Mouse (Mus musculus) bone marrow macrophage, adult 2 months (primary cell): Measurements from ENCODE around the gene Efcab11. TPM values are rescaled to one million over a fixed set of nuclear protein-coding genes. Genes with fewer than 3 reads are reported as not detected.
"Not testable (repeated sequence)": the region's sequence is repeated elsewhere in the genome, so short reads cannot be mapped to it uniquely, and the experiment has no call there.

ENCODE experiments used
- H3K27ac ChIP-seq: 2 replicates; pipeline ENCODE4 v1.5.1; 2012; ENCODE audit warnings: low read depth, low read length; ENCODE audit not compliant: insufficient read depth
- H3K4me1 ChIP-seq: 2 replicates; pipeline ENCODE4 v1.6.1; 2012; ENCODE audit warnings: low read length; ENCODE audit not compliant: control insufficient read depth, insufficient read depth
- H3K4me3 ChIP-seq: 2 replicates; pipeline ENCODE4 v1.5.1; 2012; ENCODE audit warnings: mild to moderate bottlenecking, low read length, moderate library complexity; ENCODE audit not compliant: insufficient read depth
- CTCF ChIP-seq: IDR thresholded peaks from 2 replicates; pipeline ENCODE4 v1.5.1; 2012; ENCODE audit warnings: low read depth, mild to moderate bottlenecking, low read length, moderate library complexity
- POLR2A ChIP-seq: IDR thresholded peaks from 2 replicates; pipeline ENCODE4 v1.6.1; 2012; ENCODE audit warnings: mild to moderate bottlenecking, low read depth, low read length, borderline replicate concordance
- polyA plus RNA-seq: library from polyadenylated mRNA; stranded (reverse); fragments of >200 nt; gene quantifications from 2 replicates; pipeline ENCODE4 v1.2.4, GENCODE M21; 2012; ENCODE audit not compliant: missing spikeins, insufficient read depth, insufficient read length

Efcab11 gene
- polyA plus RNA-seq, 1 experiment: 3.5 TPM

DNA sequence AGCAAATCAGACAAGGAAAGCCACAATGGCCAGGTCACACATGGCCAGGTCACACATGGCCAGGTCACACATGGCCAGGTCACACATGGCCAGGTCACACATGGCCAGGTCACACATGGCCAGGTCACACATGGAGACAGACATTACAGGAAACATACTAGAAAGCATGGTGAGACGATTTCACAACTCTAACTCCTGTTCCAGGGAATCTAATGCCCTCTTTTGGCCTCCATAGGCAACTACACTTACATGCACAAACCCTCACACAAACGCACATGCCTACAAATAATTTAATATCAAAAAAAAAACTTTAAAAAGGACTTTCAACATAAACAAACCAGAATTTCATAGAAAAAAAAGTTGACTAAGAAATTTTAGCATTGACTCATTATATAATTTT lies 34.2 kb downstream of the Efcab11 start:
- Histone ChIP-seq H3K27ac (no peak overlapping the region), H3K4me1 (no peaks in the 10 kb centered on the region), H3K4me3 (no peak overlapping the region)
- TF ChIP-seq POLR2A: no peak
- no peak for TF ChIP-seq CTCF

DNA sequence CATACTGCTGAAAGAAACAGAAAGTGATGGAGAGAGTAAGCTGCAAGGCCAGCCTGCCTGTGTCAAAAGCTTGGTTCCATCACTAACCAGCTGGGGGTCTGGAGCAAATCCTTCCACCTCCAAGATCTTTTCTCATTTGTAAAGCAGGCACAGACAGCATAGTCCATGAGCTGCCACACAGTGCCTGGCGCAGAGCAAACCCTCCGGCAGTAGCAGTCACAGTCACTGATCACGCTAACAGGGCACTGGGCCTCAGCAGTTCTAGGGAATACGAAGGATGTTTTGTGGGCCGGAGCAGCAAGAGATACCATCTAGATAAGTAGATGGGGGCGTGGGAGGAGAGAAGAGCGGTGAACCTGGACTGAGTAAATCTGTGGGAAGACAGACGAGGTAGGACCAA lies 39.3 kb downstream of the Efcab11 start:
- no peak overlapping the region for H3K4me3 ChIP-seq
- TF ChIP-seq POLR2A: no peak
- TF ChIP-seq CTCF: no peak
- no peak overlapping the region for H3K27ac ChIP-seq
- H3K4me1 ChIP-seq: no peaks in the 10 kb centered on the region

DNA sequence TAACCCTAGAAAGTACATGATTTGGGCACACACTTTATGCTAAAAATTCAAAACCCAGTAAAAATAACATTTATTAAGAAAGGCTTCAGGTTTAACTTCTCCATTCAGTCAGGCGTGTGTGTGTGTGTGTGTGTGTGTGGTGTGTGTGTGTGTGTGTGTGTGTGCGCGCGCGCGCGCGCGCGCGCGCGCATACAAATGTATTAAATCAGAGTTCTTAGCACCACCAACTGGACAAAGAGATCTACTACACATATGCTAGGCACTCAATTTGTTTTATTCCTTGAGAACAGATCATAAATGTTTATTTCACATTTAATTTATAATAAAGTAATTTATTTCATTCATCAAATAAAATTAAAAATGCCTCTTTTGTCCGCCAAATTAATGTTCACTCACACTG lies 45.5 kb downstream of the Efcab11 start:
- H3K4me3 ChIP-seq: no peak overlapping the region
- H3K27ac ChIP-seq: no peak overlapping the region
- TF ChIP-seq CTCF: peak; percentile 67
- no peak for TF ChIP-seq POLR2A
- no peaks in the 10 kb centered on the region for H3K4me1 ChIP-seq

DNA sequence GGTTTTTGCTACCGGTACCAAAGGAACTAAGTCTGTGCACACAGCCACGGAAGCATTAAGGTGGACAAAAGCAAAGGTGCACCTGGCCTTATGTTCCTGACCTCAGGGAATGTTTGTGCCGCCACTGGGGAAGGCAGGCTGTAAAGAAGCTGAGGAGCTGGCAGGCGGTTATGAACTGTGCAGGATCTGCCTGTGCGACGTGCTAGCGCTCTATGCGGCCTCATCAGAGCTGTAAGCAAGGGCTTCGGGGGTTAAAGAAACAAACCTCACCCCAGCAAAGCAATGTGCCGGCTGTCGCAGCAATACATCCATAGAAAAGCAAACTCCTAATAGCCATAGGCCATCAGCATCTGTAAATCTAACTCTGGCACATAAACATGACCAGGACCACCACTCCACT lies 46.1 kb downstream of the Efcab11 start:
- Histone ChIP-seq H3K27ac (no peak overlapping the region), H3K4me1 (no peaks in the 10 kb centered on the region), H3K4me3 (no peak overlapping the region)
- TF ChIP-seq CTCF: no peak
- no peak for TF ChIP-seq POLR2A

DNA sequence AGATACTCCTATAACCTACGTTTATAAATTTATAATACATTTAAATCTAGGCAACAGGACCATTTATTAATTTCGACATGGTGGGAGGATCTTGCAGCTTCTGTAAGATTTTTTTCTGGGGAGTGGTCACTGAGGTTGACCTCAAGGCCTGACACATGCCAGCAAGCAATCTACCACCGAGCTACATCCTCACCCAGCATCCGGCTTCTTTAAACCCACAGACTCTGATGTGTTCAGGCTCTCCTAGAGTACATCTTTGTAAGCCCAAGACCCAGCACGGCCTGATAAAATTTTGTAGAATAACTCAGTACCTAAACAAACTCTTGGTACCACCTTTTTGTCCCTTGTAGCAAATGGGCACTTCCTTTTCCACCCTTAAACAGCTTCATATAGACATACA lies 46.7 kb downstream of the Efcab11 start:
- Histone ChIP-seq H3K4me1 (no peaks in the 10 kb centered on the region), H3K4me3 (no peak overlapping the region), H3K27ac (no peak overlapping the region)
- TF ChIP-seq CTCF (no peak), POLR2A (no peak)

DNA sequence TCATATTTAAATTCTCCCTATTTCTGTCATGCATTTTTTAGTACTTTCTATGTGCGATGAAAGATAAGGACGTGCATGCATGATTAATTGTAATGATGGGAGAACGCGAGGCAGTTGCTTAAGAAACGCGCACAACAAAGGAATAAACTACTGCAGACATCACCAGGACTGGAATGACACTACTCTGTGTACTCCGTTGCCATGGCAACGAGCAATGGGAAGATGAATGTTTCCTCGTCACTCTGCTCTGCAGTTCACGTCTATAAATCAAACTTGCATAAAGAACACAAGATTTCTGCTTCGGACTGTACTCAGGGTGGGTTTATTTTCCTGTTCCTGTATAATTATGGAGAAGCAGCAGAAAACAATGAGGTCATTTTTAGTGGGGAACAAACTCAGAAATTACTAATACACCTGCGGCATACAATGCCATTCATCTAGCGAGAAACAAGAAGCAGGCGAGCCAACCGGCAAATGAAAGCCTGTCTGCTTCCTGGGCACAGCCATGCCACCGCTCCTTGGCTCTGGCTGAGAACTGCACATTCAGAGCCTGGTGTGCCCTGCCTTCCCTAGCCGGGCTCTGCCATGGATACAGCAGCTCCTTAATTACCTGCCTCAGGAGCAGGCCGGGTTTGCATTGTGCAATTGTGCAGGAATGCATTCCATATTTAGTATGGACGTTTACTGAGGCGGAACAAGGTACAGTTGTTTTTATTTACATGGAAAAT lies 47.7 kb downstream of the Efcab11 start:
- H3K4me1 ChIP-seq: no peaks in the 10 kb centered on the region
- TF ChIP-seq POLR2A (no peak), CTCF (no peak)
- no peak overlapping the region for H3K27ac ChIP-seq
- H3K4me3 ChIP-seq: no peak overlapping the region

DNA sequence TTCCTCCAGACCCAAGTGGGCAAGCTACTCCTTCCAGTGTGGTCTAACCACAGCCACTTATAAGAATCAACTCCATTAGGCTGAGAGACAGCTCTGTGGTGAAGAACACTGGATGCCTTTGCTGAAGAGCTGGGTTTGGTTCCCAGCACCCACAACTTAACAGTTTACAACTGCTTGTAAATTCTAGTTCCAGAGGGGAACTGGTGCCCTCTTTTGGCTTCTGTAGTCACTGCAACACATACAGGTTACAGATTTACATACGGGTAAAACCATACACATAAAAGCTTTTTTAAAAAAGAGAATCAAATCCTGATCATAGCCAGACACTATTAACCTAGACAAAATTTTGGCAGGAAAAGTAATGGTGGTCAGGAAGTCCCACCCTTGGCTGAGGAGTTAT lies 50.8 kb downstream of the Efcab11 start:
- no peak for TF ChIP-seq POLR2A
- TF ChIP-seq CTCF: no peak
- H3K4me3 ChIP-seq: no peak overlapping the region
- no peak overlapping the region for H3K27ac ChIP-seq
- no peaks in the 10 kb centered on the region for H3K4me1 ChIP-seq

DNA sequence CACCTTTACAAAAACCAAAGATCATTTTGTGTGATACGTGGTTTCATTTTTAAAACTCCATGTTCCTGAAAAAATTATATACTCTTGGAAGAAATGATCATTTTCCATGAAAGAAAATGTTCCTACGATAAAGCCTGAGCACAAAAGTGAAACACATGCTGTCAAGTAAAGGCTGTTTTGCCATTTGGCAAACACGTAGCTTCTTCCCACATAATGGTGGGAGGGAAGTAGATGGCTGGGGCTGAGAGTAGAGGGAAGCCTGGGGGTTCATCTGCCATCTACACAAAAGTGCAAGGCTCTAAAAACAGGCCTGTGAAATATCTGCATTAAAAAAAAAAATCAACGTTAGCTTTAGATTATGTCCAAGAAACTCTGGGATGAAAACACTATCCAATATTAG lies 61.6 kb downstream of the Efcab11 start:
- no peak overlapping the region for H3K27ac ChIP-seq
- H3K4me3 ChIP-seq: no peak overlapping the region
- TF ChIP-seq CTCF: no peak
- no peak for TF ChIP-seq POLR2A
- no peaks in the 10 kb centered on the region for H3K4me1 ChIP-seq

DNA sequence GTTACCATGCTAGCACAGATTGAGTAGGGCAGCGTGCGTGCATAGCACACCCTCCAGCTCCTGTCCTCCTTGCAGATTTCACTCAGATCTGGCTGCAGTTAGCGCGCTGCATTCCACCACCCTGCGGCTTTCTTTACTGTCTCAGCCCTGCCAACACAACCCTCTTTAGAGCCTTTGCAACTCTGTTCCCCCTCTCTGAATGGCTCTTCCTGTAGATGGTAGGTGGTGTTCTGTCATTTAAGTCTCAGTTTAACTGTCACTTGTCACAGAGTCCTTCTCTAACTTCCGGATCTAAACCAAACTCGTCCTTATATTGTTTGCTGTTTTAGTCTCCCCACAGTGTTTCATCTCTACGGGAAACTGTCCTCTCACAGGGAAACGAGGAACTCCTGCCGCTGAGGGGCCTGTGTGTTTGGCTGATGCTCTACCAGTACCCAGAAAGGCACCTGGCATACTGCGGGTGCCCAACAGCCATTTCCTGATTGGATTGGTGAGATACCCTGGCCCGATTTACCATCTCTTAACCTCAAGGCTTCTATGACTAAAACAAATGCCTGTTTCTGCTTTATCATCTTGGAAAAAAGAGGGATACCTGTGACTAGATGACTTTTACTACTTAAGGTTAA lies 62.8 kb downstream of the Efcab11 start:
- no peak overlapping the region for H3K4me3 ChIP-seq
- H3K27ac ChIP-seq: no peak overlapping the region
- no peaks in the 10 kb centered on the region for H3K4me1 ChIP-seq
- TF ChIP-seq CTCF: no peak
- TF ChIP-seq POLR2A: no peak

DNA sequence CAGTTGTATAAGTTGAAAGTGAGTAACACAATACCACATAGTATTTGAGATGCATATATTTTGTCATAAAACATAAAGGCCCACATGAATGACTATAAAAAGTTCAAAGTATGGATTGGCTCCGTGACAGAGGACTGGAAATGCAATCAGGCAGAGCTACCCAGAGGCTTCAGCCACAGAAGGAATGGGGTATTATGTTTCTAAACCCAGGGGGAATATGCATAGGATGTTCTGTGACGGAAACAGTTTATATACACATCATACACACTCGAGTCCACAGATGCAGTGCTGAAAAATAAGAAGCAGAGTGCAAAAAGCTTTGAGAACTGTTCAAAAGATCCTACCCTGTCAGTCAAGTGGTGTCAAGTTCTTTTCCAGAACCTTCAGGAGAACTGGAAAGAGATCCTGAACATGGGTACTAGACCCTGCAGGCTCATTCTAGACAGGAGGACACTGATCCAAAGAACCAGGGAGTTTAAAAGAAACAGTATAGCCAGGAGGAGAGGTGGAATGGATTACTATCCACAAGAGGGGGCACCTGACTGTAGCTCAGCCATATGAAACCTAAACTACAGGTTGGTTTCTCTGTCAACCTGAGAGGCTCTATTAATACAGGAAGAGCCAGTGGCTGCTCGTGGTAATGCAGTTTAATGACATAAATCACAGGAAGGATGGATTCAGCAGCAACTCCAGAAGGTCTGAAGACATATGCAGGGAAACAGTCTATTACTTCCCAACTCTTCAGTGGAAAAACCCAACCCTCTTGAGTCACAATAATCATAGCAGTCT lies 64.9 kb downstream of the Efcab11 start:
- no peak overlapping the region for H3K27ac ChIP-seq
- TF ChIP-seq CTCF (no peak), POLR2A (no peak)
- H3K4me3 ChIP-seq: no peak overlapping the region
- no peaks in the 10 kb centered on the region for H3K4me1 ChIP-seq

DNA sequence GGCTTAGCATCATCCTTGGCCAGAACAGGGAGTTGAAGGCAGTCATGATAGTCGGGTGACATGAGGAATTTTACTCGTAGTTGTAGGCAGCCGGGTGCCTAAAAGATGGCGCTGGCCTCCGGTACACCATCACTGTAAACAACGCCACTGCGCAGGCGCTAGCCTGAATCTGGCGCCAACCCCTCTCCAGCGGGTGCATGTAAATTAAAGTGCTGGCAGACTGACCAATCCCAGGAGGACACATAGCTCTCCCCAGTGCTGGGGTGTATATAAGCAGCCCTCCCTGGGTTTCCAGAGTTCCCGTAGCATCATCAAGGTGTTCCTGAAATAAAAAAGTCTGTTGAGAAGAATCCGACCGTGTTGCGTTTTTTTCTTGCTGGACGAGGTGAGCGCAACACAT lies 66.2 kb downstream of the Efcab11 start:
- not testable (repeated sequence) for H3K4me1 ChIP-seq, H3K27ac ChIP-seq, H3K4me3 ChIP-seq
